ENCODE assay signal across 8 mouse cellular contexts in the genomic region with DNA sequence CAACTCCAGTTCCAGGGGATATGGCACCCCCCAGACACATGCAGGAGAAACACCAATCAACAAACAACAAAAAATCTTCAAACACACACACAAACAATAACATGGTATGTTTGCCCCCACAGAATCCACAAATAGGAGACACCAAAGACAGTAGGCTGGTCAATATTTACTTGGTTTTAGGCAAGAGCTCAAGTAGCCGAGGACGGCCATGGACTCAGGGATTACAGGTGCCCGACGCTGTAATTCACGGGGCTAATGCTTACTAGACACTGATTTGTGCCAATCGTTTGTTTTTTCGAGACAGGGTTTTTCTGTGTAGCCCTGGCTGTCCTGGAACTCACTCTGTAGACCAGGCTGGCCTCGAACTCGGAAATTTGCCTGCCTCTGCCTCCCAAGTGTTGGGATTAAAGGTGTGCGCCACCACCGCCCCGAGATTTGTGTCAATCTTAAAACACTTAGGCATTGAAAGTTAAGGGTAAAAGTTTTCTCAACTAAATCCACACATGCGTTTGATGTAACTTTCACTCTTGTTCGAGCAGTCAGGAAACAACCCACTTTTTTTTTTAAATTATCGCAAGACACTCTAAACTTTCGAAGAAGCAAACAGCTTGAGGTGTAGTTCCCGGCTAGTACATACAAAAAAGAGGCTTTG. TPM values are rescaled to one million over a fixed set of nuclear protein-coding genes. Genes with fewer than 3 reads are reported as not detected.
DNase-seq lines count a peak whose midpoint lies in the region; ATAC-seq and TF ChIP-seq lines count a peak whose summit lies in the region.

No protein-coding gene starts in this region.

- ATAC-seq in heart, embryonic 11.5 days (replicated peaks; ENCODE audit: insufficient number of reproducible peaks, low FRiP score, low TSS enrichment): no peak
- no peak for ATAC-seq in heart, embryonic 16.5 days (replicated peaks; ENCODE audit: extremely low read depth, insufficient read depth, low FRiP score)

- peak overlapping the region; percentile 100 for H3K9ac ChIP-seq in heart, embryonic 11.5 days (ENCODE audit: low read depth, low read length)
- peak overlapping the region; percentile 96 for H3K9ac ChIP-seq in CH12.LX (ENCODE audit: insufficient read depth, low read depth)
- peak overlapping the region; percentile 100 for H3K9ac ChIP-seq in heart, embryonic 16.5 days (ENCODE audit: low read length)

- H3K27ac ChIP-seq in heart, embryonic 11.5 days (ENCODE audit: low read depth, low read length): peak overlapping the region; percentile 100; the same call in 1 of the 2 replicates
- H3K27ac ChIP-seq in CH12.LX (ENCODE audit: insufficient read depth, low read depth): no peak overlapping the region
- peak overlapping the region; percentile 100 for H3K27ac ChIP-seq in heart, embryonic 16.5 days (ENCODE audit: low read length)
- peak overlapping the region; percentile 73 for H3K27ac ChIP-seq in macrophage

- no peaks in the 10 kb centered on the region for H3K36me3 ChIP-seq in heart, embryonic 11.5 days (ENCODE audit: control insufficient read depth, insufficient read depth, low read length)
- H3K36me3 ChIP-seq in CH12.LX (replicated peaks in 1 of 2; ENCODE audit: control insufficient read depth in 1 of 2, insufficient read depth in 1 of 2, low read length in 1 of 2) (peaks cover 9 to 16% of the 10 kb centered on the region in 2 experiments), macrophage (ENCODE audit: inconsistent target) (no peaks in the 10 kb centered on the region)
- H3K36me3 ChIP-seq in heart, embryonic 16.5 days (ENCODE audit: control insufficient read depth, insufficient read depth): peaks cover 7% of the 10 kb centered on the region; the same call in 1 of the 2 replicates

- peak overlapping the region; percentile 82 for H3K4me2 ChIP-seq in heart, embryonic 11.5 days
- peak overlapping the region; percentile 93 for H3K4me2 ChIP-seq in CH12.LX (ENCODE audit: insufficient read depth, low read depth, poor library complexity, severe bottlenecking)
- H3K4me2 ChIP-seq in heart, embryonic 16.5 days (ENCODE audit: low read depth, low read length): peak overlapping the region; percentile 55

- H3K79me2 ChIP-seq in CH12.LX (replicated peaks; ENCODE audit: control insufficient read depth, extremely low read depth, insufficient read depth, poor library complexity, severe bottlenecking) (peaks cover 59% of the 10 kb centered on the region), macrophage (ENCODE audit: inconsistent target) (peaks cover 59% of the 10 kb centered on the region)

- no peaks in the 10 kb centered on the region for H3K27me3 ChIP-seq in heart, embryonic 11.5 days (ENCODE audit: control insufficient read depth, insufficient read depth, low read length)
- no peaks in the 10 kb centered on the region for H3K27me3 ChIP-seq in CH12.LX (replicated peaks)
- H3K27me3 ChIP-seq in heart, embryonic 16.5 days (ENCODE audit: control insufficient read depth, insufficient read depth, low read length): no peaks in the 10 kb centered on the region

- in situ Hi-C loops in CH12.LX (cut with MboI; ENCODE audit: low pct_ligation_motif_present, low pct_unique_long_range_greater_than_20kb, low sequenced_read_pairs): no loop called here

- WGBS in heart, embryonic 11.5 days (ENCODE audit: insufficient replicate concordance): 29% methylated on average over 17 of the region's 17 CpGs
- WGBS in heart, embryonic 16.5 days: 22% methylated on average over 17 of the region's 17 CpGs
- 10% methylated on average over 17 of the region's 17 CpGs for WGBS in macrophage (ENCODE audit: missing documents)

- TF ChIP-seq POLR2A in CH12.LX (IDR thresholded peaks at IDR 0.05; ENCODE audit: low read depth, low read length): no peak; the same call in 1 of the 2 replicates

- H3K4me1 ChIP-seq in heart, embryonic 11.5 days (ENCODE audit: control insufficient read depth, insufficient read depth, low read length): peaks cover 16% of the 10 kb centered on the region
- peaks cover 0 to 20% of the 10 kb centered on the region in 2 experiments; a peak in 2 of 4 replicates for H3K4me1 ChIP-seq in CH12.LX (ENCODE audit: control insufficient read depth in 1 of 2, insufficient read depth in 2 of 2)
- peaks cover 14% of the 10 kb centered on the region for H3K4me1 ChIP-seq in heart, embryonic 16.5 days (ENCODE audit: control insufficient read depth, insufficient read depth, low read length)

- no peak for TF ChIP-seq CTCF in CH12.LX (conservative IDR thresholded peaks at IDR 0.05 in 1 of 2, IDR thresholded peaks at IDR 0.05 in 1 of 2; ENCODE audit: low read depth in 2 of 2, low read length in 2 of 2)

- TF ChIP-seq EP300 in CH12.LX (IDR thresholded peaks at IDR 0.05; ENCODE audit: low read length): no peak

- no peaks in the 10 kb centered on the region for H3K9me3 ChIP-seq in heart, embryonic 11.5 days (replicated peaks; ENCODE audit: control insufficient read depth, low read length)
- H3K9me3 ChIP-seq in CH12.LX (replicated peaks; ENCODE audit: low read length): no peaks in the 10 kb centered on the region
- H3K9me3 ChIP-seq in heart, embryonic 16.5 days (replicated peaks; ENCODE audit: control insufficient read depth, low read length): no peaks in the 10 kb centered on the region

- peak overlapping the region; percentile 99 for H3K4me3 ChIP-seq in heart, embryonic 11.5 days (ENCODE audit: low read depth, low read length)
- H3K4me3 ChIP-seq in CH12.LX (replicated peaks in 1 of 3; ENCODE audit: low read depth in 2 of 3, low read length in 2 of 3, poor library complexity in 1 of 3) (peak overlapping the region; percentile 63 to 93 (median 84)), macrophage (ENCODE audit: inconsistent target) (peak overlapping the region; percentile 62)
- peak overlapping the region; percentile 94 for H3K4me3 ChIP-seq in heart, embryonic 16.5 days (ENCODE audit: low read length)

- no peak for DNase-seq in heart, adult 9 months (ENCODE audit: low spot score in 2 of 2)
- no peak for DNase-seq in CH12.LX (ENCODE audit: extremely low read depth)
- no peak for DNase-seq in cerebellum, adult 11 months
- no peak for DNase-seq in layer of hippocampus, postnatal 10 days (ENCODE audit: low spot score in 2 of 2)
- DNase-seq in frontal cortex, postnatal 10 days (ENCODE audit: low spot score in 2 of 2): no peak

- TF ChIP-seq RAD21 in CH12.LX (IDR thresholded peaks at IDR 0.05; ENCODE audit: low read depth, low read length): no peak

- dilution Hi-C loops in CH12.LX (cut with MboI; ENCODE audit: extremely low pct_ligation_motif_present, extremely low pct_unique_long_range_greater_than_20kb, low sequenced_read_pairs): no loop called here

TF ChIP-seq in CH12.LX, 34 proteins besides CTCF, POLR2A, EP300 and RAD21:
- TF ChIP-seq ZMIZ1 (IDR thresholded peaks at IDR 0.05; ENCODE audit: low read depth, low read length): no peak
- peak; percentile 71 for TF ChIP-seq TBP (conservative IDR thresholded peaks at IDR 0.05; ENCODE audit: low read depth, low read length)
- TF ChIP-seq SIN3A (IDR thresholded peaks at IDR 0.05; ENCODE audit: low read length): peak; percentile 14; the same call in 1 of the 2 replicates
- no peak for TF ChIP-seq JUND (conservative IDR thresholded peaks at IDR 0.05; ENCODE audit: low read depth, low read length)

RNA-seq across cellular contexts. Expression of a gene that starts 11.6 kb away (rescaled TPM):
- 162 and 170 TPM in 2 replicates for polyA plus RNA-seq in heart, embryonic 11.5 days (2014; fragmentation: Nextera tagmentation; extraction: Ambion mirVana)
- total RNA-seq in CH12.LX (2012; rRNA removed): 163 and 179 TPM in 2 replicates
- total RNA-seq in CH12.LX (2014; rRNA removed): 467 and 525 TPM in 2 replicates
- polyA plus RNA-seq in CH12.LX (2012; ENCODE audit: insufficient read length, low read depth): 177 and 198 TPM in 2 replicates
- polyA plus RNA-seq in heart, embryonic 16.5 days (2015; fragmentation: Nextera tagmentation; extraction: Ambion mirVana): 148 and 153 TPM in 2 replicates
- total RNA-seq in macrophage (2018; cell fraction: chromatin; rRNA removed): 100 to 1,000 TPM in 18 of 26 experiments, 10 to 100 TPM in 8; 67.3 to 260 (median 119) TPM
- total RNA-seq in macrophage (2018; cell fraction: cytosol; rRNA removed): 10 to 100 TPM; 22.0 to 43.2 (median 33.7) TPM
- 100 to 1,000 TPM in 8 of 26 experiments, 10 to 100 TPM in 18; 44.5 to 242 (median 80.1) TPM for total RNA-seq in macrophage (2018; cell fraction: nucleus; rRNA removed)
- 30.4 to 57.8 TPM (median 34.2 TPM) in 3 replicates for polyA plus RNA-seq in macrophage (2018)
- total RNA-seq in layer of hippocampus, postnatal 10 days (2021): 10 to 100 TPM; 45.0 to 53.2 TPM

RNA-seq across cellular contexts. Expression of a gene that starts 45.7 kb away (rescaled TPM):
- 838 and 861 TPM in 2 replicates for polyA plus RNA-seq in heart, embryonic 11.5 days (2014; fragmentation: Nextera tagmentation; extraction: Ambion mirVana)
- total RNA-seq in CH12.LX (2012; rRNA removed) (428 and 431 TPM in 2 replicates), CH12.LX (2014; rRNA removed) (509 and 560 TPM in 2 replicates)
- polyA plus RNA-seq in CH12.LX (2012; ENCODE audit: insufficient read length, low read depth) (670 and 792 TPM in 2 replicates), macrophage (2018) (239 to 473 TPM (median 381 TPM) in 3 replicates)
- polyA plus RNA-seq in heart, embryonic 16.5 days (2015; fragmentation: Nextera tagmentation; extraction: Ambion mirVana): 1,186 and 1,208 TPM in 2 replicates
- 100 to 1,000 TPM; 197 to 929 (median 501) TPM for total RNA-seq in macrophage (2018; cell fraction: chromatin; rRNA removed)
- total RNA-seq in macrophage (2018; cell fraction: cytosol; rRNA removed): 100 to 1,000 TPM; 285 to 427 (median 348) TPM
- total RNA-seq in macrophage (2018; cell fraction: nucleus; rRNA removed): 100 to 1,000 TPM; 295 to 757 (median 468) TPM
- total RNA-seq in layer of hippocampus, postnatal 10 days (2021): 100 to 1,000 TPM; 544 to 545 TPM
